Mouse (Mus musculus): ENCODE data around the gene Hhat. TPM values are rescaled to one million over a fixed set of nuclear protein-coding genes. Genes with fewer than 3 reads are reported as not detected.

Gene Hhat
- total RNA-seq, 2 experiments from 2014 or later: 2.1 to 2.4 TPM

DNA sequence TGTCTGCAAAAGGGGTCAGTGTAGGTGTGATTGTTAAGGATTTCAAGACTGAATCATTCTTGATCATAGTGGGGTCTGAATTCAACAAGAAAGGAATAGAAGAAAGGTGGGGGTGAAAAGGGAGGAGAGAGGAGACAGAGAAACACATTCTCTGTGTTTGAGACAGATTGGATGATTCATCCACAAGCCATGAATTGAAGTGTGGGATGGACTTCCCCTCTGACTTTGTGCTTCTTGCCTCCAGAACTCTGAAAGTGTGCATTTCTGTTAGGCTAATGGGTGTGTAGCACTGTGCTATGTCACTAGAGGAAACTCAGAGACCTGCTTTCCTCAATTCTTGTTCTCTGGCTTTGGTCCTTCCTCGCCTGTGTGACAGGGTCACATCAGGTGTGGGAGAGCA is 15.2 kb upstream of the Hhat start:
- intact Hi-C loops (cut with DNase I): loop anchor here (5.0 to 10.0 kb wide), 3 partner anchors 111 to 339 kb away; no protein-coding TSS in a partner anchor

DNA sequence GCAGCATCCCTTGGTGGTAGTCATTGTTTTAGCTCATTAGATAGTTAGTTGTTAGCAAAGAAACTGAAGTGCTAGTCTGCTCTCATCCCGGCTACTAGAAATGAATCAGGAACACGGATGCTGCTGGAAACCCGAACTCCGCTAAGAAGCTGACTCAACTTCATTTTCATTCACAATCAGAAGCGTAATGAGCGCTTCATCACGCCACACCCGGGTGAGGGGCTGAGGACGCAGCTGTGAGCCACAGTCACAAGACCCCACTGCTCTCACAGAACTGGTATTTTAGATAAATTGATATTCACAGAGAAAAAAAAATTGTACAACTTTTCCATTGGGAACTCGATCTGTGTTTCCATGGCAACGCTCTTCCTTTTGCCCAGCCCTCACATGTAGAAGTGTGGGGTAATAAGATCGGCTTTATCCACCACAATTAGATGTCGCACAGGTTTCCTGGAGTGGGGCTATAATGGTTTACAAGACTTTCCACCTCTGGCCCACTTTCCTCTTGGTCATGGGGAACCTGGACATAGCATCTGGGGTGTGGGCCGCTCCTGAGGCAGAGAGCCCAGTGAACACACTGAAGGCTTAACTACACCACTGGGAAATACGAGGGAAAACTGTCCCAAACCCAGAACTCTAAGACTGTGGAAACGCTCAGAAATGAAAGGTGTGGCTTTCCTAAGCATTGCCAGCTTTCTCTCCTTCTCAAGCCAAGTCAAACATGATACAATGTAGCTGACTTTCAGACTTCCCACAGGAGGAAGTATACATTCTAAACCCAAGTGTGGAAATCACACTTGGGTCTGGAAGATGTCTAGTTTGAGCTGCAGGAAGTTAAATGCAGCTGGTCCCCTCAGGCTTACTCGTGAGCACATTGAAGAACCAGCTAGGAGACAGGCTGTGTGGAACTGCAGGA is 14.3 kb upstream of the Hhat start:
- intact Hi-C loops (cut with DNase I): loop anchor here (2.0 to 10.0 kb wide), 5 partner anchors 59 to 339 kb away; no protein-coding TSS in a partner anchor
- no peak for DNase-seq

More for the DNA sequence above, 15.2 kb upstream of the Hhat start:
- no peak for DNase-seq

DNA sequence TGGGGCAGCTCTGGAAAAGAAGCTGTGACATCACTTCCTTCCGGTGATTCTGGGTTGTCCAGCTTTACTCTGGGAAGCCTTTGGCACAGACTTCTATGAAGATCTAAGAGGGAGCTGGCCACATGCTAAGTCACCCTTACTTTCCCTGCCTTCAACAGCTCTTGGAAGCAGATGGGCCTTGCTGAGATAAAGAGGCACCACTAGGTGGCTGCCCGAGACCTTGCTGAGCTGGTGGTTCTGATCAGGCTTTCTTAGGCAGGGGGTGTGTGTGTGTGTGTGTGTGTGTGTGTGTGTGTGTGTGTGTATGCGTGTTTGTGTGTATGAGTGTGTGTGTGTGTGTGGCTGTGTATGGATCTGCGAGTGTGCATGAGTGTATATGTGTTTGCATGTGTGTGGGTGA is 13.4 kb upstream of the Hhat start:
- peak; percentile 39 to 46 for DNase-seq
- intact Hi-C loops (cut with DNase I): loop anchor here (2.0 to 10.0 kb wide), 4 partner anchors 58 to 340 kb away; no protein-coding TSS in a partner anchor

DNA sequence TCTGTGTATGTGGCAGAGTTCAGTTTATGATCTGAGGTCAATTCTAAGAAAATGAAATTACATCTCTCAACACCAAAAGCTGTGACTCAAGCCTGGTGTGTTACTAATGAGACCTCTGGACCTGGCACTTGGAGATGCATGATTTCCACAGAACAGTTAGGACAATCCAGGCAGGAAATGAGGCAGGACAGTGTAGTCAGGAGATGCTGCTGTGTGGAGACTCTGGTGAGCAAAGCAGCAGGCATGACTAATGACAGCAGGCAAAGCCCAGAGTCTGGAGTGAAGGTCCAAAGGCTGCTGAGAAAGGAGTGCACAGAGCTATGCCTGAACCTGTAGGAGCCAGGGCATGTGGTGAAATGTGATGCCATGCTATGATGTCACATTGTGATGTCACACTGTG is 10.2 kb upstream of the Hhat start:
- intact Hi-C loops (cut with DNase I): loop anchor here (10.0 kb wide), 2 partner anchors 314 to 344 kb away; no protein-coding TSS in a partner anchor
- DNase-seq: no peak

DNA sequence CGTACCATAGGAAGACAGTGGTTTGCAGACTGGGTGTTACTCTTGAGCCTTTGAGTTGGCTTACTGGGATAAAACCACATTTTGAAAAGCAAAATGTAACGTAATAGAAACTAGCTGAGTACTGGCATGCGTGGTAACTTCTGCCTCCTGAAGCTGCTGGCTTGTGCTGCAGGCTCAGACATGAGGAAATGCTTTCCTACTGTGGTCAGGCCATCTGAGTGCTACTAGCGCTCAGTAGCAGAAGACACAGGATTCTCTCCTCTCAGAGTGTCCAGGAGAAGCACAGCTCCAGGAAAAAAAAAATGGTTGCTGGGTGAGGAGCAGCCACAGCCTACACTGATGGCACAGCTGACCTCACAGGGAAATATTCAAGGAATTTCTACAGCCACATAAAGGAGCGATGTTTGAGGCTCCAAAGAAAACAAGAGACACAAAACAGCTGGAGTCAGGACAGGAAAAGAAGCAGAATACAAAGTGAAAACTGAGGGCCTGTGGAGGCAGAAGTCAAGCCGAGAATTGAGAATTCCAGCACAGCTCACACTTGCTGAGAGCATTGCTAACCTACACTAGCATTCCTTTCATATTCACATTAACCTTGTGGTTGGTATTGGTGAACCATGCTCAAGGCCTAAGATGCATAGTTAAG is 8.0 kb upstream of the Hhat start:
- intact Hi-C loops (cut with DNase I): no loop called here
- DNase-seq: no peak

DNA sequence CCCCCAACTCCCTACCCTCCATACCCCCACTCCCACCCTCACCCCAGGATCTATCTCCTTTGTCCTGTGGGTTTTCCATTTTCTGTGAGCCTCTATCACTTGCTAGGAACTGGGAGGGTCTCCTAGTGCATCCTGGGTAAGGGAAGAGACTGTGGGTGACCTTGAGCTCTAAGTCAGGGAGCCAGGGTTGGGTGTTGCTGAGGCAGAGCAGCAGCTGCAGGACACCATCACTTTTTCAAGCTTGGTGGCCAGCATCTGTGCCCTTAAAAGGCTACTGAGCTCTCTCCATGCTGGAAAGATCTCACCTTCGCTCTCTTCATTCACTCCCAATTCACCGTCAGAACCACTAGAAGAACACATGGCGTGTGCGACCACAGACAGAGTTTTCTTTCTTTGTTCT is 7.2 kb upstream of the Hhat start:
- intact Hi-C loops (cut with DNase I): no loop called here
- no peak for DNase-seq

DNA sequence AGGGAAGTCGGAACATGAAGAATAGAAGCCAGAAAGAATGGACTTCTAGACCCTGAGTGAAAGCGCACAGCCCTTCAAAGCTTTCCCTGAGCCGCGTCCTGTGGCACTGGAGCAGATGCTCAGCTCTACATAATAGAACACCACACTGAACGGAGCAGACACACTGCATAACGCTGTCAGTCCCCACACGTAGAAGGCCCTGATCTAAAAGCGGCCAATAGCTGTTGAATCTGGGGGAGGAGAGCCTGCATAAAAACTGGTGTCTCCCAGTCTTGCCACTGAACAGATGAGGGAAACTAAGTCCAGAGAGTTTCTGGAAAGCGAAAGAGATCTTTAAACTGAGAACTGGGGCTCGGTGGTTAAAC is 911 bp downstream of the Hhat start:
- no peak for DNase-seq
- intact Hi-C loops (cut with DNase I): no loop called here

DNA sequence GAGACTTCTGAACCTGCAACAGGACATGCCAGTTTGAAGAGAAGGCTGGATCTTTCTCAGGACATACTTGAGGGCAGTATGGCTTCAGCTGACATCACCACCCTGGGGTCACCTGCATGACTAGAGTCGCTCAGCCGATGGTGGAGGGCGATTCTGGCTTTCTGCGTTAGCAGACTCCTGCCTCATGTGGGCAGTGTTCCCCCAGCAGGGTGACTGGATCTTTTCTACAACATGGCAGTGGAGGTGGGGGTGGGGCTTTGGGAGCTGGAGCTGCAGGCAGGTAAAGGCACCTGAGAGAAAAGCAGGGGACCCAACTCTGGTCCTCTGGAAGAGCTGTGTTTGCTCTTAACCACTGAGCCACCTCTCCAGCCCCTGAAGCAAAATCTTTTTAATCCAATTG is 5.5 kb downstream of the Hhat start:
- intact Hi-C loops (cut with DNase I): no loop called here
- DNase-seq: no peak

DNA sequence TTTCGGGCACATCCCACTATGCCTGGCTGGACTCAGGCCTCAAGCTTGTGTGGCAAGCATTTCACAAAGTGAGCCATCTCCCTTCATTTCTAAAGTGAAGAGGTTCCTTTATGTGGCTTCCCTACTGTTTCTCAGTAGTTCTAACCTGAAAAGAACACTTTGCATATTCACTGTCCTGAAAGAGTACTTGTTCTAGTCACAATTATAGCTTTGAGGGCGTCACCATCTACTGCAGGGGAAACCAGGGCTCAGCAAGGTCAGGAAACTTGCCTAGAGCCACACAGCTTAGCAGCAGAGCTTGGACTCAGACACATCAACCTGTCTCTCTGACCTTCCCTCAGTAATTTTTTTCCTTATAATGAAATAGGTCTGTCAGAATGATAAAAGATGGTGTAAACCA is 6.5 kb downstream of the Hhat start:
- intact Hi-C loops (cut with DNase I): no loop called here
- DNase-seq: no peak

DNA sequence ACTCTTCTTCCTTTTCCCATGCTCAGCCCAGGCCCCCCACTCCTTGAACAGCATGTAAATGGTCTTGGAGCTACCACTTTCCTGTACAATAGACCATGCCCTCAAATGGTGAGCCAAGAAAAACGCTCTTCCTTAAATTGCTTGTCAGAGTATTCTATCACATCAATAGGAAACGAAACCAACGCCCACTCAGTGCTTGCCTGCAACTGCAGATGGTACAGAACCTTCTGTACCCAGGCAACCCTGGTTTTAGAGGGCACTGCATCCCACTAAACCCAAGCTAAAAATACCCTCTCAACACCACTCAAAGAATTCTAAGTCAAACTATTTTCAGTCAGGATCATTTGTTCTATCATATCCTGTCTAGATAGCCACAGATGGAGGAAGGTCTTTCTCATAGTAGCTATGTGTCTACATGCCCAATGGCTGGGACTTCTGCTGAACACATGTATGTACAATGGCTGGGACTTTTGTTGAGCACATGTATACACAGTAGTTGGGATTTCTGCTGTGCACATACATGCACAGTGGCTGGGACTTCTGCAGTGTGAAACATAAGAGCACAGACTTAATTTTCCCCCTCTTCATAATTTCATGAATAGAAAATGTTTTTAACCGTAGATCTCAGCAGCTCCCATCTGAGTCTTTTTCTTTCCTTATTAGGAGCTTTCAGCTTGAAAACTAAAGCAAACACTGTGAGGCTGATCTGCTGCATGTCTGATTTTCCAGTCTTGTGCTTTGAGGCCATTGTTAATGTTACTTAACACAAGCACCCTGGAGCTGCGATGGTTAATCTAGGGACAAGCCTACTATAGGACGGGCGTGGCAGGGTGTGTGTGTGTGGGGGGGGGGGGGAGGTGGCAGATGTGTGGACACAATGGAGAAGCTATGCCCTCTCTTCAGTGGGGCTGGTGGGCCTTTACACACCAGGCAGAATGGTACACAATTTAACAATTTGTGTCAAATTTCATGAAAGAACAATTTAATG is 7.8 kb downstream of the Hhat start:
- peak in 1 of 2 experiments; percentile 26 for DNase-seq
- intact Hi-C loops (cut with DNase I): no loop called here

DNA sequence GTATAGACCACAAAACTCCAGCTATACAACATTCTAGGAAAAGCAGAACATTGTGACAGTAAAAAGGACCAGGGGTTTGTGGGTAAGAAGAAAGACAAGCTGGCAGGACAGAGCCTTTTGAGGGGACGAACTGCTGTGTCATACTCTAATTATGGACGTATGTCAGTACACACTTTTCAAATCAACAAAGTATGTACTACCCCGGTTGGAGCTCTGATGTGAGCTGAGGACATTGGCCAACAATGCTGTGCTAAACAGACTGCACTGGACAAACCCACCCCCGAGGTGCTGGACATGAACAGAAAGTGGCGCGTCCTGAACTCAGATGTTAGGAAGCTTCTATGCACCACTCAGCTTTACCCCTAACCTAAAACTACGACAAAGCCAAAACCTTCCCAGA is 14.3 kb downstream of the Hhat start:
- intact Hi-C loops (cut with DNase I): no loop called here
- DNase-seq: no peak

DNA sequence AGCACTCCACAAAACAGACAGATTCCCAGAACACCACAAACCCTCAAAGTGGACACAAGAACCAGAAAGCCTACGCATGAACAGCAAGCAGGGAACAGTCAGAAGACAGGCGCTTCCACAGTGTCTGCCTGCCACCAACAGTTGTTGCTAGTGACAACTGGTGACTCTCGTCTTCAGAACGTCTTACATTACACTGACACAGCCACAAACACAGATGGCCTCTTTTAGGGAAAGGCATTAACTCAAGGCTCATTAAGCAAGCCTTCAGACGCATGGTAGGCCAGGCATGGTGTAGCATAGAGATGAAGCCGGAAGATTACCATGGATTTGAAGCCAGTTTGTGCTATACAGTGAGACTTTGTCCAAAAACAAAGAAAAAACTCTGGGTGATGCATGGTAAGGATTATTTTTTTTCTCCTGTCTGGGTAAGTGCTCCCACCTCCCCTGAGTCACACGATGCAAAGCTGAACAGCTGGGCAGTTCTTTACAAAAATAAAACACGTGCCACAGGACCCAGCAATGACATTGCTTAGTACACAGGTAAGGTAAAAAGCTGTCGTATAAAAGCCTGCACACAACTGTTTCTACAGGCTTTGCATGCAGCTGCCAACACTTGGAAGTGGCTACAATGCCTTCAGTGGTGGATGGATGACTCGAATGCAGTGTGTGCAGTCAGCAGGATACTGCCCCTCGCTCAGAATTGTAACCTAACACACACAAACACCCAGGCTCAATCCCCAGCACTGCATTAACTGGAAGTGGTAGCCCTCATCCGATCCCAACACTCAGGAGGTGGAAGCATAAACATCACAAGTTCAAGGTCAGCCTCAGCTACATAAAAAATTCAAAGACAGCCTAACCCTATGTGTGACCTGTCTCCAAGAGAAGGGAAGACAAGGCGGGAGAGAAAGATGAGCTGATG is 15.1 kb downstream of the Hhat start:
- intact Hi-C loops (cut with DNase I): no loop called here
- DNase-seq: no peak

DNA sequence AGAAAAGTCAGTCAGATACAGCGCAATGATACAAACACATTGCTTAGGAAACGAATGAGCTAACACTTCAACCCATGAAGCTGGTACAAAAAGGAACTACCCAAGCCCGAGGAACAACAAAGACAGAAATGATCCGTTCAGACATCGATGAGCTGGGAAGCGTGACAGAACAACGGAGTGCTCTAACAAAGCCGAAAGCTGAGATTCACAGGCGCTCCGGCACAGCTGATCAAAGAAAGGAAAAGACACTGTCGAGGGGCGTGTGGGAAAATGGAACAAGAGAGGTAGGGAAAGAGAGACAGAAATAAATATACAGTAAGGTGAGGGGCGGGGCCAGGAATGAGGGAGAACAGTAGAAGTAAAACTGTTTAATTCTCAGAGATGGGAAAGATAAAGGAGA is 15.8 kb downstream of the Hhat start:
- no peak for DNase-seq
- intact Hi-C loops (cut with DNase I): no loop called here

DNA sequence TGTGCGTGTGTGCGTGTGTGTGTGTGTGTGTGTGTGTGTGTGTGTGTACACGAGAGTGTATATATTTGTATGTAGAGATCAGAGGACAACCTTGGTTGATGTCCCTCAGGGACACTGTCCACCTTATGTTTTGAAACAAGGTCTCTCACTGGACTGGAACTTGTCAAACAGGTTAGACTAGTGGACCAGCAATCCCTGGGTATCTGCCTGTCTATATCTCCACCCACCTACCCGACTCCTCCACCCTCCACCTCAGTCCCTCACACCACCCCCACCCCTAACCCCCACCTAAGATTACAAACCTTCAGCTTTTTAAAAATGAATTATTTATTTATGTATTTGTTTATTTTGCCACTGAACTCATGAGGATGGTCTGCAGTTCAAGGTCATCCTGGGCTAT is 16.8 kb downstream of the Hhat start:
- intact Hi-C loops (cut with DNase I): no loop called here
- DNase-seq: no peak

DNA sequence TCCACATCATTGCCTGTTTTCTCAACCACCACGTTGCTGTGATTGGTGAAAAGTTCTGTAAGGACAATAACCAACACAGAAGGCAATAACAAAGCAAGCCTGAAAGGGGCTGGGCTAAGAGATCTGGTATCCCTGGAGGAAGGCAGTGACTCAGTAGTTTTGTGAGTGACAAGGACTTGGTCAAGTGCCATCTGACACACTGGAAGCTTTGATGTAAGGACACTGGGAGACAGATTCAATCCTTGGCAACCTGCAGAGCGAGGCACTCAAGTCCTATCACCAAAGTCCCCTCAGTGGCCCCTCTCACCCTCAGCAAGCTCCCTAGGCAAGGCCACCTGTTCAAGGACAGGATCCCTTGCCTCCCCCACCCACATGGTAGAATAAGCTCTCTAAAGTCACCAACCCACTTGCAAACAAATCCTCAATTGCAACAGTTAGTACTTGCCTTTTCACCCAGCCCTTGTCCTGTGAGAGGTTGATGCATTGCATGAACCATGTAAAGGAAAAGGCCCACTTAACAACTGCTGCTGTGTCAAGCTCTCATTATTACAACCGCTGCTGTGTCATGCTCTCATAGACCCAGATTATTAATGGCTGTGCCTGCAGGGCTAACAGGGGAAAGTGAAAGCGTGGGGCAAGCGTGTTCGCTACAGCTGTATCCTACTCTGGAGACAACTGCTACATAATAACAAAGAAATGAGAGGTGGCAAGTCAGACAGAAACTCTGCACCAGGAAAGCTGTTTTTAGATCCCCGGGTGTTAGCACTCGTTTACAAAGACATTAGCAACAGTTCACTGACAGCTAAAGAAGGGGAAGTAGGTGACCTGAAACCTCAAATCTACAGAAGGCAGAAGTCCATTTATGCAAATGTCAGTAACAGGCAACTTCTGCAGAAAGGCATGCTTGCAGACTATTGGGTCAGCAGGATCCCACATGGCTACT is 18.1 kb downstream of the Hhat start:
- DNase-seq: peak in 1 of 2 experiments; percentile 39

DNA sequence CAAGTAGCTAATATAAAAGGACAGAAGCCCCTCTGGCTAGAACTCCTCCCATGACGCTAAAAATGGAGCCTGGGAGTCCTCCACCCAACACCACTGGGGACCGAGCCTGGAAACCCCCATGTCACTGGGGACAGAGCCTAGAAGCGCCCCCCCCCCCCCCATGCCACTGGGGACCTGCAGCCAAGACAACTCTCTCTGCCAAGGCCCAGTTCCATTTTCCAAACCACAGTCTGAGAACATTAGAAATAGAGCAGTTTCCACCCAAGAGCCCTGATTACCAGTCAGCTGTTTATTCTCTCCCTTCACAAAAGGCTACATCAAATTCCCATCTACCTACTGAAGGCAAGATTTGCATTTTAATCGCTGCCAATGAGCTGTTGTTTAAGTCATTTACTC is 21.0 kb downstream of the Hhat start:
- intact Hi-C loops (cut with DNase I): no loop called here

More for the DNA sequence above, 18.1 kb downstream of the Hhat start:
- intact Hi-C loops (cut with DNase I): no loop called here

DNA sequence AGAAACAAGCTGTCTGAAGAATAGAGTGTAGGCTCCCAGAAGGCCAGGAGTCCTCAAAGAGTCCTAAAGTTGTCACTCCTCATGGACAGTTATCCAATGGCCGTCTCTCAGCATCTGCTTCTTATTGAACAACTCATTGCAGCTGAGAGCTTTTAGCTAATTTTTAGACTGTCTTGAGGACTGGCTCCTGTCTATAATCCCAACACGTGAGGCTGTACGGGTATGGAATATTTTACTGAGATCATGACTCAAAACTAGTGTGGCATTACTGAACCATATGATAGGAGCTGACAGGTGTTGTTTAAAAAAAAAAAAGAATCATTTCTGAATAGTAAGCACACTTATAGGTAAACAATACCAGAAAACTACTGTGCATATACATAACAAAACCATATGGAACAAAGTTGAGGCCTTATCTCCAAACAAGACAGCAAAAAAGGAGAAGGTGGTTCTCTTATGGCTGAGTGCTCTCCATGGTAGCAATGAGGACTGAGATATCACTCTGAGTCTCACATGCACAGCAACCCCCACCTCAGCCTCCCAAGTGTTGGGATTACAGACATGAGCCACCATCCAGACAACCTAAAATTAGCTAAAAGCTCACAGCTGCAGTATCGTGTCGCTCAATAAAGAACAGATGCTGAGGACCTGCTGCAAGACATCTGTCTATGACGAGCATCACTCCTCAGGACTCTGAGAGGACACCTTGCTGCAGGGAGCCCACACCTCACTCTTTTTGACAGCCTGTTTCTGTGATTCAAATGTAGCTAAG is 21.6 kb downstream of the Hhat start:
- intact Hi-C loops (cut with DNase I): no loop called here
- DNase-seq: no peak

More for the DNA sequence above, 21.0 kb downstream of the Hhat start:
- no peak for DNase-seq

DNA sequence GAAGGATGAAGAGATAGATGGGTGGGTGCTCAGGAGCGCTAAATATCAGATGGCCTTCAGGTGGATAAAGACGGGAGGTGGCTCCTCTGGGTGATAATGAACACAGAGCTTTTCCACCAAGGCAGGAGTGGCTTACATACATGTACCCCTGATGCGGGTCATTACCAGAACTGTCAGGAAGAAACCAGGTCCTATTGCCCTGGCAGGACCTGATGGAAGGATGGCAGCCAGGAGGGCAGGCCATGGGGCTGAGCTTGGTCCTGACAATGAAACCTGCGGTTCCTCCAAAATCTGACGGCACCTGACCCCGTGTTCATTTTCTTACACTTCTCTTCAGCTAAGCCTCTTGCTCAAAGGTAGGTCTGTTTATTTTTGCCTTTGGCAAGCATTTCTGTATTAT is 24.8 kb downstream of the Hhat start:
- intact Hi-C loops (cut with DNase I): no loop called here
- no peak for DNase-seq

Data from heart, postnatal 36 days (tissue).